Mouse (Mus musculus): ENCODE measurements around the gene Arglu1. TPM values are rescaled to one million over a fixed set of nuclear protein-coding genes. Genes with fewer than 3 reads are reported as not detected.

Gene Arglu1
- polyA plus RNA-seq, 1 experiment = 109 TPM

- peak overlapping the region; percentile 72 for H3K4me3 ChIP-seq (ENCODE audit: insufficient read depth, low read length)
- peaks cover 6% of the 10 kb centered on the region; the same call in 1 of the 2 replicates for H3K4me1 ChIP-seq (ENCODE audit: control insufficient read depth, insufficient read depth, low read length)
- TF ChIP-seq POLR2A (IDR thresholded peaks at IDR 0.05; ENCODE audit: low read depth, low read length) (no peak), CTCF (IDR thresholded peaks at IDR 0.05; ENCODE audit: borderline replicate concordance, insufficient read depth, low read length) (no peak)
- peak overlapping the region; percentile 14 for H3K27ac ChIP-seq (ENCODE audit: insufficient read depth, low read length)
These were observed 30.6 kb downstream of the Arglu1 start for GRCm38 (mm10) chr8:8659503-8660306.

- Histone ChIP-seq H3K4me1 (ENCODE audit: control insufficient read depth, insufficient read depth, low read length) (peaks cover 9% of the 10 kb centered on the region; the same call in 1 of the 2 replicates), H3K27ac (ENCODE audit: insufficient read depth, low read length) (peak overlapping the region; percentile 78), H3K4me3 (ENCODE audit: insufficient read depth, low read length) (peak overlapping the region; percentile 72)
- TF ChIP-seq POLR2A (IDR thresholded peaks at IDR 0.05; ENCODE audit: low read depth, low read length) (peak; percentile 25; the same call in 1 of the 2 replicates), CTCF (IDR thresholded peaks at IDR 0.05; ENCODE audit: borderline replicate concordance, insufficient read depth, low read length) (peak; percentile 91)
These were observed 31.7 kb downstream of the Arglu1 start for GRCm38 (mm10) chr8:8658426-8659224.

GRCm38 (mm10) chr8:8657692-8658355, 32.5 kb downstream of the Arglu1 start:
- H3K4me3 ChIP-seq (ENCODE audit: insufficient read depth, low read length) = peak overlapping the region; percentile 72
- peaks cover 10% of the 10 kb centered on the region; the same call in 1 of the 2 replicates for H3K4me1 ChIP-seq (ENCODE audit: control insufficient read depth, insufficient read depth, low read length)
- H3K27ac ChIP-seq (ENCODE audit: insufficient read depth, low read length) = peak overlapping the region; percentile 78
- TF ChIP-seq POLR2A (IDR thresholded peaks at IDR 0.05; ENCODE audit: low read depth, low read length) (no peak), CTCF (IDR thresholded peaks at IDR 0.05; ENCODE audit: borderline replicate concordance, insufficient read depth, low read length) (no peak)

- 0 out of 2 replicates have a peak overlapping the region, but pooled peaks have one; percentile 5 for H3K27ac ChIP-seq (ENCODE audit: insufficient read depth, low read length)
- peaks cover 10% of the 10 kb centered on the region; the same call in 1 of the 2 replicates for H3K4me1 ChIP-seq (ENCODE audit: control insufficient read depth, insufficient read depth, low read length)
- H3K4me3 ChIP-seq (ENCODE audit: insufficient read depth, low read length) = peak overlapping the region; percentile 40
- TF ChIP-seq POLR2A (IDR thresholded peaks at IDR 0.05; ENCODE audit: low read depth, low read length) = no peak
- TF ChIP-seq CTCF (IDR thresholded peaks at IDR 0.05; ENCODE audit: borderline replicate concordance, insufficient read depth, low read length) = no peak
These were observed 33.5 kb downstream of the Arglu1 start for GRCm38 (mm10) chr8:8656578-8657441.

GRCm38 (mm10) chr8:8655346-8656340, 34.7 kb downstream of the Arglu1 start:
- Histone ChIP-seq H3K4me3 (ENCODE audit: insufficient read depth, low read length) (no peak overlapping the region), H3K4me1 (ENCODE audit: control insufficient read depth, insufficient read depth, low read length) (peaks cover 10% of the 10 kb centered on the region; the same call in 1 of the 2 replicates)

GRCm38 (mm10) chr8:8653906-8654489, 36.3 kb downstream of the Arglu1 start:
- TF ChIP-seq POLR2A (IDR thresholded peaks at IDR 0.05; ENCODE audit: low read depth, low read length) (no peak), CTCF (IDR thresholded peaks at IDR 0.05; ENCODE audit: borderline replicate concordance, insufficient read depth, low read length) (no peak)
- Histone ChIP-seq H3K4me1 (ENCODE audit: control insufficient read depth, insufficient read depth, low read length) (peaks cover 18% of the 10 kb centered on the region; the same call in 1 of the 2 replicates), H3K4me3 (ENCODE audit: insufficient read depth, low read length) (no peak overlapping the region)

More at GRCm38 (mm10) chr8:8655346-8656340, 34.7 kb downstream of the Arglu1 start:
- H3K27ac ChIP-seq (ENCODE audit: insufficient read depth, low read length) = no peak overlapping the region
- TF ChIP-seq CTCF (IDR thresholded peaks at IDR 0.05; ENCODE audit: borderline replicate concordance, insufficient read depth, low read length) (no peak), POLR2A (IDR thresholded peaks at IDR 0.05; ENCODE audit: low read depth, low read length) (no peak)

GRCm38 (mm10) chr8:8653343-8653742, 37.0 kb downstream of the Arglu1 start:
- Histone ChIP-seq H3K4me3 (ENCODE audit: insufficient read depth, low read length) (no peak overlapping the region), H3K4me1 (ENCODE audit: control insufficient read depth, insufficient read depth, low read length) (peaks cover 19% of the 10 kb centered on the region; the same call in 1 of the 2 replicates), H3K27ac (ENCODE audit: insufficient read depth, low read length) (0 out of 2 replicates have a peak overlapping the region, but pooled peaks have one; percentile 38)
- TF ChIP-seq CTCF (IDR thresholded peaks at IDR 0.05; ENCODE audit: borderline replicate concordance, insufficient read depth, low read length) (no peak), POLR2A (IDR thresholded peaks at IDR 0.05; ENCODE audit: low read depth, low read length) (no peak)

More at GRCm38 (mm10) chr8:8653906-8654489, 36.3 kb downstream of the Arglu1 start:
- H3K27ac ChIP-seq (ENCODE audit: insufficient read depth, low read length) = peak overlapping the region; percentile 38; the same call in 1 of the 2 replicates

Data from embryonic fibroblast, embryonic 13.5 days (primary cell).